ENCODE assay signal across 14 mouse cellular contexts in the genomic region with DNA sequence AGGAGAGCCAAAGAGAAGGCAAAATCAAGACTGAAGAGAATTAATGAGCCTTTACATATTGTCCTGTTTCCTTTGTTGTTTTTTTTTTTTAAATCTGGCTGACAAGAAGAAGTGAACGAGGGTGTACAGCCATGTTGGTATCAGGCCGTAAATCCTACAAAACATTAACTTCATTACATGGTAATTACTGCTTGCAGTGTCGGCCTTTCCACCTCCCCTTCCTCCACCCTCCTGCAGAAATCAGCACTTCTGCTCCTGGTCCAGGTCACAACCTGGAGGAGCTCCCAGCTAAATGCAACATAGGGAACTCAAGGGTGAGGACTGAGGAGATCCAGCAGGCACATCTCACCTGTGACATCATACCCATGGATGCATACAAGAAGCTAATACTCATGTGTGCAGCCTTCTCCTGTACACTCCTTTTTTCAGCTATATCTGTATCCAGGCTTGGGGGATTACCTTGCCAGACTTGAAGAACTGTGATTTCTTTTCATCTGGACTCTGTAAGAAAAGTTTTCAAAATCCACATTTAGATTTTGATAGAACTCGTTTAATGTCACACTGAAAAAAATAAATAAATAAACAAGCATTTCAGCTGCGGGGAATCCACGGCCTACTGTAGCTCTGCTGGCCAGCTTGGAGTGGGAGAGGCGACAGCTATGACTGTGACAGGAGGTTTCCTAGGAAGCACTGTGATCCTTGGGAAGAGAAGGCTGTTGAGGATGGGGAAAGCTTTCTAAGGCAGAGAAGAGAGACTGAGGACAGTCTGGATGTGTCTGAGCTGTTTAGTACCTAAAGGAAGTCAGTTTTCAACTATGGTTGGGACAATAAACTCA.
DNase-seq lines count a peak whose midpoint lies in the region; ATAC-seq lines count a peak whose summit lies in the region.
"Had no signal": no experiment of that assay in that cellular context is flagged by ENCODE, and none has a peak within 500 bp of the region (broad histone marks: within the 10 kb centered on the region; RNA-seq: fewer than 3 reads in every experiment).

No protein-coding gene starts in this region.

- peaks cover 32% of the 10 kb centered on the region for H3K27me3 ChIP-seq in kidney, embryonic 15.5 days
- peaks cover 74% of the 10 kb centered on the region for H3K27me3 ChIP-seq in neural tube, embryonic 13.5 days
- H3K27me3 ChIP-seq: midbrain, embryonic 12.5 days; stomach, embryonic 15.5 days had no signal

- peak overlapping the region; percentile 27; the same call in 1 of the 2 replicates for H3K4me2 ChIP-seq in kidney, embryonic 15.5 days
- no peak overlapping the region for H3K4me2 ChIP-seq in neural tube, embryonic 13.5 days
- H3K4me2 ChIP-seq: lung, embryonic 14.5 days; midbrain, embryonic 12.5 days; stomach, embryonic 15.5 days had no signal

- peak; percentile 29 for DNase-seq in heart, adult 11 months
- no peak for DNase-seq in heart, postnatal 4 days
- DNase-seq in embryo, embryonic 10 days (ENCODE audit: low spot score), result peak; percentile 26
- DNase-seq in spleen, postnatal 36 days (ENCODE audit: low spot score in 2 of 2), result no peak
- no peak for DNase-seq in urinary bladder, postnatal 4 days (ENCODE audit: low spot score in 2 of 2)
- DNase-seq in lung, postnatal 10 days, result no peak
- DNase-seq: heart, postnatal 14 days had no signal

- no peak overlapping the region for H3K9ac ChIP-seq in kidney, embryonic 15.5 days
- no peak overlapping the region for H3K9ac ChIP-seq in neural tube, embryonic 13.5 days
- H3K9ac ChIP-seq: lung, embryonic 14.5 days; midbrain, embryonic 12.5 days; stomach, embryonic 15.5 days had no signal

- ATAC-seq in kidney, embryonic 15.5 days (replicated peaks; ENCODE audit: low FRiP score), result peak; percentile 59
- ATAC-seq in neural tube, embryonic 13.5 days (ENCODE audit: low read depth), result peak; percentile 40; the same call in 1 of the 2 replicates
- ATAC-seq: activated CD4-positive, CD25-positive, alpha-beta regulatory T cell, adult 4 months had no signal

- H3K36me3 ChIP-seq in kidney, embryonic 15.5 days, result no peaks in the 10 kb centered on the region
- no peaks in the 10 kb centered on the region for H3K36me3 ChIP-seq in neural tube, embryonic 13.5 days
- H3K36me3 ChIP-seq: midbrain, embryonic 12.5 days; stomach, embryonic 15.5 days had no signal

- 34% methylated on average over 7 of the region's 7 CpGs for WGBS in kidney, embryonic 15.5 days
- WGBS in neural tube, embryonic 13.5 days, result 26% methylated on average over 7 of the region's 7 CpGs

- H3K9me3 ChIP-seq in kidney, embryonic 15.5 days (replicated peaks), result no peaks in the 10 kb centered on the region
- H3K9me3 ChIP-seq in neural tube, embryonic 13.5 days, result no peaks in the 10 kb centered on the region
- H3K9me3 ChIP-seq: midbrain, embryonic 12.5 days; stomach, embryonic 15.5 days had no signal

- peaks cover 18% of the 10 kb centered on the region for H3K4me1 ChIP-seq in kidney, embryonic 15.5 days
- H3K4me1 ChIP-seq in neural tube, embryonic 13.5 days (replicated peaks), result peaks cover 13% of the 10 kb centered on the region
- H3K4me1 ChIP-seq: stomach, embryonic 15.5 days had no signal

- no peak overlapping the region for H3K4me3 ChIP-seq in kidney, embryonic 15.5 days (replicated peaks)
- H3K4me3 ChIP-seq in neural tube, embryonic 13.5 days, result no peak overlapping the region
- H3K4me3 ChIP-seq: erythroblast, embryonic 14.5 days; midbrain, embryonic 12.5 days; stomach, embryonic 15.5 days had no signal

- peak overlapping the region; percentile 60; the same call in 1 of the 2 replicates for H3K27ac ChIP-seq in kidney, embryonic 15.5 days
- no peak overlapping the region for H3K27ac ChIP-seq in neural tube, embryonic 13.5 days (replicated peaks)
- H3K27ac ChIP-seq: midbrain, embryonic 12.5 days; stomach, embryonic 15.5 days had no signal

Comparison
In these comparisons a context has a peak if more than half of its experiments do, and no peak if none do; other contexts are left out.
1. DNase-seq: peak in heart, adult 11 months (single experiment) and embryo, embryonic 10 days (single experiment); none in heart, postnatal 4 days (single experiment), spleen, postnatal 36 days (0 of 2), urinary bladder, postnatal 4 days (0 of 2) and lung, postnatal 10 days (single experiment).